Mouse (Mus musculus) thymus, postnatal 0 days (tissue): ENCODE data around the gene Adh6b. TPM values are rescaled to one million over a fixed set of nuclear protein-coding genes. Genes with fewer than 3 reads are reported as not detected.

ENCODE experiments used
- DNase-seq: peaks from one replicate; pipeline ENCODE4 v3.0.0-alpha.2; 2015; ENCODE audit warnings: low spot score
- polyA plus RNA-seq: library from polyadenylated mRNA; unstranded; fragments of >200 nt; fragmentation: Nextera tagmentation; extraction: Ambion mirVana; gene quantifications from 2 replicates; pipeline ENCODE4 v1.2.1, GENCODE M21; 2015

Gene Adh6b
- 0.14 and 0.36 TPM in 2 replicates for polyA plus RNA-seq

DNA sequence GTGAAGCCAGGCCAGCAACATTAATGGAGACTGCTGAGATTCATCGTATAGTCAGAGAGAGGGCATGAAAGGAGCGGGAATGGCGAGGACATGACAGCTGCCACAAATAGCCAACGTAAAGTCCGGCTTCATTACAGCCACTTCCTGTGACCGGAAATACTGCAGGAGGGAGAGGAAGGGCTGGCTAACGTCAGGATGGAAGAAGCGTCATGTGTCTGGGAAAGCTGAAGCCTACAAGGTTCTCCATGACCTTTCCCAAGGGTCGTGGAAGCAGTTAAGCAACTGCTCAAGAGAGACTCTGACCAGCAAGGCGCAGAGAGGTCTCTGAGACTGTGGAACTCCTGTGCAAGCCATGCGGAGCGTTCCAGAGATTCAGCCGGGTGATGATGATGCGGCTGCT, at the start of gene Adh6b:
Adh6b (plus strand) TSS at position 305 of the 400 bp plus-strand sequence.
- DNase-seq: no peak

DNA sequence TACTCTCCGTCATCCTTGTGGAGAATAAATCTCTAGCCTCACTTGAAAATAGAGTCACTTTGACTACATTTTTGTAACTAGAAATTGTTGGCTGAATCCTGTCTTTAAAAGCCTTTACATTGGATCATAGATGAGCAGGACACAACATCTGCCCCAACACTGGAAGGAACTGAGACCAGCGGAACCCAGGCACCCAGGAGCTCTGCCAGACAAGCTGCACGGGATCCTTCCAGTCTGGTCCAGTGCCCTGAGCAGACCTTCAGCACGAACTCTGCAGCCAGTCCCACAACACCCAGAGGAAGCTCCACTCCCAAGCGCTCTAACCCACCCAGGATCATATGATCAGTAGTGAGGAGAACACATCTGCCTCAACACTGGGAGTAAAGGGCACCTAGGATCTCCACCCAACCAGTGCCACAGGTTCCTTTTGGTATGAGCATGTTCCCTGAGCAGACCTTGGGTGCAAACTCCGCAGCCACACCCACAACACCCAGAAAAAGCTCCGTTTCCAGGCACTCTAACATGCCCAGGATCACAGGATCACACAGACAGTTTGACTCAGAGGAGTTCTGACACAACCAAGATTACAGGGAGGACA, 48.2 kb upstream of the Adh6b start:
- DNase-seq: no peak

DNA sequence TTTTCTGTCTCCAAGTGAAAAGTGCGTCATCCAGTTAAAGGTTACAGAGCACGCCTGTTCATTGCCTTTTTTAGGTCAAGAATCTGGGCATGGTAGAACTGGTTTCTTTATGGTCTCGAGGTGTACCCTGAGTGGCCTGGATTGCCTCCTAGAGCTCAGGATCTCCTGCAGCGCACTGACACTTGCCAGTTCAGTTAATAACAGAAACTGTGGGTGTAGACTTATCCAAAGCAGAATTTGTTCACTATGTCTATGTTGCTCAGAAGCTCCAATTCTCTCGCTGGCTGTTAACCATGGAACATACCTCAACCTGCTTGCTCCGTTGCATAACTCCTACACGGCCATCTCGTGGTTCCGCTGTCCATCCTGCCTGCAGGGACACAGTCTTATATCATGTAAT, 41.4 kb upstream of the Adh6b start:
- DNase-seq: no peak

DNA sequence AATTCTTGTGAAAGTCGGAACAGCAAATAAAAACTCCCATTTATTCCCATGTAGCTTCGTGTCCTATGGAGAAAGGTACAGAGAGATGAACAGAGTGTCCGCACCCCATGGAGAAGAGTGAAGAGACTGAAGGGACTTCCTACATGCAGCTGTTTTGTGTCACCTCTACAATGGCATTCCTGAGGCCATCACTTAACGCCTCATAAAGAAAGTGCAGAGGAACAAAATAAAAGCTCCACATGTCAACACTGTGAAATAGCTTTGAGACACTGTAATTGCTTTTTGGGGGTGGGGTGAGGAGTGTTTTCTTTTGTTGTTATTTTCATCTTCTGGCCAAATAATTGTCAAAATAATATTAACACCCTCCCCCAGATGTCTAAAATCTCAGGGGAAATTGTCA, 38.9 kb upstream of the Adh6b start:
- DNase-seq: no peak

DNA sequence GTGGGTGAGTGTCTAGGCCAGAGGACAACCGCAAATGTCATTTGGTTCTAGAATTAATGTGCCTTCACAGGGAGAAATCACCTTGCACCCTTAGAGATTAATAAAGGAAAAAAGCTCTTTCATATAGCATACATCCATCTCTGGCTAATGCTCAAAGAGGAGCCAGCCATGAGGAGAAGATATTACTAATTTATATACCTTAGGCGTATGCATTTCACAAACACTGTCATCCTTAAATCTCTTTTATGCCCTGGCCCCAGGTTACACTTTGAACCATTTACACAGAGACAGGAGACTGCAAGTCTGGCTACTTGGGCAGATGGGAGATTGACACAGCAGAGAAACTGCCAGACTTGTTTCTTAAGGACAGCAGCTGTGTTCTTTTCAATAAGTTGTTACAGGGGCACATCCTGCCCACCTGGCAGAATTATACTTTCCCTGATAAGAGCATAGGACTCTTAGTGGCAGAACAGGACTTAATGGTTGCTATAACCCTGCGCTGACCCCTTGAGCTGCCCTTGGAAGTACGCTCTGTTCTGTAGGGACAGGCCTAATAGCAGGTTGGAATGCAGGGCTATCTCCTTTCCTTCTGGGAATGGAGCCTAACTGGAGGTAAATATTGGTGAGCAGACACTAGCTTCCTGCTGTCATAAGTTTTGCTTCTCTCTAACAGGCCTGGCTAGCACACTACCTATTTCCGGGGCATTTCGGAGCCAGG, 37.6 kb upstream of the Adh6b start:
- no peak for DNase-seq

DNA sequence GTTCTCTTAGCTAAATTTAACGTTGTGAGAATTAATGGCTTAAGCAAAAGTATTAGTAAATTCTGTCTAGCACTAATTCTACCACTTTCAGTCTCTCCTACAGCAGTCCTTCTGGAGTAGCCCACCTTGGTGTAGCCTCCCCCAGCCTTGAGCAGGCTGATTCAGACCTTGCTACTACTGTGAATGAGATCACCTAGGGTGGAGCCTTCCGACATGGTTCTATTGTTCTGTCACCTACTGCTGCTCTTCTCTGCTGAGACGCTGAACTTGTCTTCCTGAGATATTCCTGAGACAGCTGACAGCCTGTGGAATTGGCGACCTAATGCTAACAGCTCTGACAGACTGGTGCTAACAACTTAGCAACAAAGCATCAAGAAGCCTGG, 37.1 kb upstream of the Adh6b start:
- no peak for DNase-seq

DNA sequence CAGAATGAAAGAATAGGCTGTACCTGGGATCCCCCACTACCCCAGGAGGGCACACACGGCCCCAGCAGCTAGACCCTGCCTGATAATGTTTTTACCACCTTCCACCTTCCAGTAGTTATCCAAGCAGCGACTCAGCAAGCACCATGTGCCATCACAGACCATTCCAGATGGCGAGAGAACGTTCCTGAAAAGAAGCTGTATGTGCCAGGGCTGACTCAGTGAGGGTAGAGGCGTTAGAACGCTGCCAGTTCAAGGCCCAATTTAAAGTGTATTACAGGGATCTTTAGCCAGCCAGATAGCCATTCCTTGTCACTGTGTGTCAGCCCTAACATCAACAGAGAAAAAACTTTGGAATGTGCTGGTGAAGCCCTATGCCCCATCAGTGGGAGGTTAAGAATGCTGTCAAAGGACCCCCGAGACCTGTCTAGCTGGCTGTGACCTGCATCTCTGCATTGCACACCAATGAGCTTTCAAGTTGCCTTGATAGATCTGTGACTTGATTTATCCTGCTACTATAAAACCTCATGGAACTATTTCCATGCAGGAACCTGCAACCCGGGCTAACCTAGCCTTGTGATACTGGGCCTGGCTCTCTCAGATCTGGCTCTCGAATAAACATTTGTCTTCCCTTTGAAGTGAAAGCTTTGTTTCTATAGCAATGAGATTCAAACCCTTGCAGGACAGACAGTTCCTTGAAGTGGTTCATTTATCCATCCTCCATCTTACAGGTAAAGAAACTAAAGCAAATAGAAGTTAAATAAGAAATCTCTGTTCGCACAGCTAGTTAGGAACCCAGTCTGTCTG, 35.9 kb upstream of the Adh6b start:
- DNase-seq: no peak

DNA sequence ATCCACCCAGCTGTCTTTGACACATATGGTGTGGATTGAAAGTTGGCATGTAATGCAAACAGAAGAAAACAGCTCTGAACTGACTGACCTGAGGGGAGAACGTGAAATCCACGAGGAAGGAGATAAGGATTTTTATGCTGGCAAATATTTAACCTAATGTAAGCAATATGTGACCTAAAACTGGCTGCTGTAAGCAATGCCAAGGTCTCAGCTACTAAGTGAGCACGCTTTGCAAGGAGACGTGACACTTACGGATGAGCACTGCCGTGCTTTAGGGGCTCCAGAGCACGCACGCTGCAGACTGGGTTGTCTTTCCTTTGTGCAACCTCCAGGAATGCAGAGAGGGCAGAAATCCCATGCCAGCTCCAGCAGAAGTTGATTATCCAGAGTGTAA, 35.3 kb upstream of the Adh6b start:
- DNase-seq: no peak

DNA sequence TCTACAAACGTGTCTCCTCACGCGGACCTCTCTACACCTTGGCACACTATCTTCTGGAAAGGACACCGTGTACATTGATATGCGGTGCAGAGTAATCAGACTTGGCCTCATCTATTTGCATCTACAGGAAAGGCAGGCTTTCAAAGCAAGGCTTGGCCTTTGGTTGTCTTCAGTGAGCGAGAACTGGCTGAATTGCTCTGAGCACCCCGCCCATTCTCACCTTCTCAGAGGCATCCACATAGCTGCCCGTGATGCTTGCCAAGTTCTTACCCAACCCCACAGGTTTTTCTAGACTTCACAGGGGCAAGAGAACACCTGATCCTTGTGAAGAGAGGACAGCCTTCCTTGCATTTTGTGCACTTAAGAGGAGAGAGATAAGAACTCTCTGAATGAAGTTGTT, 31.7 kb upstream of the Adh6b start:
- DNase-seq: no peak

DNA sequence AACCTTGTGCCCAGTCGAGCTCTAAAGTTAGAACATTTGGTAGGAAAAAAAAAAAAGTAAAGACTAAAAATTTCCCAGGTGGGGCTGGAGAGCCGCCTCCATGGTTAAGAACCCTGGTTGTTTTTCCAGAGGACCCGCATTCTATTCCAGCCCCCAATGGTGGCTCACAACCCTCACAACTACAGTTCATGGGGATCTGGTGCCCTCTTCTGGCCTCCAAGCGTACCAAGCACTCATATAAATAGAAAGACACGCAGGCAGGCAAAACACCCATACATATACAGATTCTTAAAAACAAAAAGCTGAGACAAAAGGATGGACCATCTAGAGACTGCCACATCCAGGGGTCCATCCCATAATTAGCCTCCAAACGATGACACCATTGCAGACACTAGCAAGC, 30.6 kb upstream of the Adh6b start:
- DNase-seq: no peak

DNA sequence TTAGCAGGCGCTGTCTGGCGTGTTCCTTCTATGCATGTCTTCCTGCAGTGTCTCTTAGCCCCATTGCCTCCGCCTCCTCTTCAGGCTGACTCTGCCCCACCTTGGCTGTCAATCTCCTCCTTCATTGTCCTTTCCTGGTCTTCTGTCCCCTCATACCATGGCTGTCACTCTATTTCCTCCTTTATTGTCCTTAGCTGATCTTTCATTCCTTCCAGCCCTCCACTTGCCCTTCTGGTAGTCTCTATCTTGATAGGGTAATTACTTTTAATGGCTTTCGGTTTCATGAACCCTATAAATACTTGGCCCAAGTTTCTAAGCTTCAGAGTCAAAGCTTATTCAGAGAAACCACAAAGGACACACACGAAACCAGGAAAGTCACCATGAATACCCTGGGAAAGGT, 28.6 kb upstream of the Adh6b start, which contains the start of gene Adh6a:
Adh6a (plus strand) TSS at position 322 of the 400 bp plus-strand sequence.
- DNase-seq: no peak

DNA sequence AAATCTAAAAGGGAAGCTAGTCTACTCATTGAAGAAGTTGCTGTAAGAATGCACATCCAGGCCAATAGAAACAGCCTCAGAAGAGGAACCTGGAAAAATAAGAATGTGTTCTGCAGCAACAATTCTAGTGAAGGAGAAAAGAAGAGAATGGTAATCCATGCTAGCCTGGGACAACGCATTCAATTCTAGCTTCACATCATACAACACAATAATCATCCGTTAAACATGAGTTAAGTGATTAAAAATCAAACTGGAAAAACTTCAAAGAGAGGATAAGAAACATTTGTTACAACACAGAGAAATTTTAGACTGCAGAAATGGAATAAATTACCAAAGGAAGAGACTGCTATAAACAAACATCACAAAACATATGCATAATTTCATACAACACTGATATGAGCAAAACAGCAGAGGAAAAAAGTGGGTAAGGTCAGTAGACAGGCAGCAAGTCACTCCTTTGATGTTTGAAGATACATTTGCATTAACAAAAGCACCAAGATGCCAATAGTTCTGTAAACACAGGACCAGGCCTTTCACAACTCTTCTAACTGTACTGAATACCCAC, 24.6 kb upstream of the Adh6b start:
- no peak for DNase-seq

DNA sequence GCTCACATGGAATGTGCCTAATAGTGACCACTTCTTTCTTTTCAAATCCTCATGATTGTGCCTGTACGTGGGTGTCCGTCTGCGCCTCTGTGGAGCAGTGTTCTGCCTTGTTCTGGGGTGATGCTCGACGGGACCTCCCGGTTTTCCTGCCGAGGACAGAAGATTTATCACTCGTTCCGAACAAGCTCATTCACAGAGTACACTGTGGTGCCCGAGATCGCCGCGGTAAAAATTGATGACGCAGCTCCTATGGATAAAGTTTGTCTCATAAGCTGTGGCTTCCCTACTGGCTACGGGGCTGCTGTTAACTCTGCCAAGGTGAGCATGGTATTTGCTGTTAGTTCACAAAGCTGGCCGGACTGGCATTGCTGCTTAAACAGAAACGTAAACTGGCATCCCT, 16.6 kb upstream of the Adh6b start:
- DNase-seq: no peak

DNA sequence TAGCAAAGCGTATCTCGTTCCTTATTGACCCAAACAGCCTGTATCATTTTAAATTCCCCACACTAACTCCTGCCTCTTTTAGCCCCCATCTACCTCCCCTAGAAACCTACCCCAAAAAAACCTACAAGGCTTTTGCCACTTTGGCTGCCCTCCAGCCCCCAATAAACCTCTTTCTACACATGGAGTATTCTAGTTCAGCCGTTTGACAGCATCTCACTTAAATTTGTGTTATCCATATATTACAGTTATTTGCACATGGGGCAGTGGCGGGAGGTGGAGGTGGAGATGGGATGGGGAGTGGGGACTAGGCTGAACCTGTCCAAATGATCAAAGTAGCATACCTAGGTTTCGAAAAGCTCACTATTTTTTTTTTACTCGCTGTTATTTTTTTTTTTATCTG, 16.1 kb upstream of the Adh6b start:
- DNase-seq: no peak

DNA sequence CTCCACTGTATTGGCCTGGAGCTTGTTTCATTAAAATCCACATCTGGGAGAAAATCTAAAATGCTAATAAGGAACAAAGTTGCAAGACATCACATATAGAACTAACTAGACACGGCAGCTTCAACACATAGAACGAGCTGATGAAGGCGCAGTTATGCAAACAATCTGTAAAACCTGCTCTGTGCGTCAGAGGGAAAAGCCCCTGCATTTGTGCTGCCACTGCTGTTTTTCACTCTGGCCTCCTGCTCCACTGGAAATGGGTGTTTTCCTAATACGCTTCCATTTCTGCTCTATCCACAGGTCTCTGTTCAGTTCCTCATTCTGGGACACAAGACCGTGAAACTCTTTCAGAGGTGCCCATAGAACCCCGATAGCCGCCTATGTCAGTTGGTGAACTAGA, 7.7 kb upstream of the Adh6b start:
- DNase-seq: no peak

DNA sequence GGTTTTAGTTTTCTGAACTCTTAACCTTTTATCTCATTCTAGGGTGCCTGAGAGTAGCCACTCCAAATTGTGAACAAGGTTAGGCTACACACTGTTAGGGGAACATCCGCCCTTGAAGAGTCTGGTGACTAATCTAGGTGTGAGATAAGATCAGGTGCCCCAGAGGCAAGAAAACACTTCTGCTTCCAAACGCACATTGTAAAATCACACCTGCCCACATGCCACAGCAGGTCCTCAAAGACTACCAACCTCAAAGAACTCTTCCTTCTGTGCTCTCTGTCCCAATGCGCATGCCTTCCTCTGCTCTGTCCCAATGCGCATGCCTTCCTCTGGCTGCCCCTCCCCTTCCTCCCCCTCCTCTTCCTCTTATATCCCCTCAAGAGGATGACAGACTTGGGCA, 7.3 kb upstream of the Adh6b start:
- DNase-seq: peak; percentile 14

DNA sequence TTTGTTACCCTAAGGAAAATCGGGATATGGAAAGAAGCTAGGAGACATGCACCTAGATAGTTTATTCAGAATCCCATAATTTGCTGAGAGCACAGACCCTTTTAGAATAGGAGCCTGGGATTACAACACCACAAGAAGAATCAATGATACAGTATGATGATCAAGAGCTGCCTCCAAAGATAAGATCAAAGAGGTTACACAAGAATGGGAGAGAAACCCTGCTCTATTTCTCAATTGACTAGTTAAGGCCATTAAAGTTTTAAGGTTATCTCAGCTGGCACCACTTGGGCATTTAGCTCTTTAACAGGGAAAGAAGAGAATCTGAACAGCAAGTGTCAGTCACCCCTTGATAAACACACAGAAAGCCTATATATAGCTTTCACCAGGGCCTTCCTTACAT, 6.0 kb upstream of the Adh6b start:
- DNase-seq: no peak

DNA sequence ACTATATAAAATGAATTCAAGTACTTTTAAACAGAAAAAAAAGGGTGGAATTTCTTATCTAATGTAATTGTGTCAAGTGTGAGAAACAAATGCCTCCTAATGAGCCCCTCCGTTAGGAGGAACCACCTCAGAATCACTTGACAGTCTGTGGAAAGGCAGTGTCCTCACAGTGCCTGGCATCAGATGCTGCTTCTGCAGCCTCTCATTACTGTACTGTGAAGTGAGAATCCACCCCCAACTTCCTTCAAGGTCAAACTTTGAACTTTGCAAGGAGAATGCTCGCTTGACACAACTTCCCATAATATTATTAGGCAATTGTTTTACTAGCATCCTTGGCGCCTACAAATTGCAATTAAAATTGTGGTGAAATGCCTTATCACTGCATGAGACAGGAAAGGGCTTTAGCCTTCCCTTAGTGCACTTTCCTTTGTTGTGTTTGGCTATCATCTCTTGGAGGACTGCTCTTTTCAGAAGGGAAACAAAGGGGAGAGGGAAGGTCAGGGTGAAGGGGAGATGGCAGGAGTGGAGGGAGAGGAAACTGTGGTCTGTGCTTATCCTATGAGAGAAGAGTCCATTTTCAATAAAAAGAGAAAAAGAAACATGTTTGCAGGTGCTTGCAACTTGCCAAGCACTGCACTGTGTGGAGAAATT, 5.3 kb upstream of the Adh6b start:
- DNase-seq: no peak

DNA sequence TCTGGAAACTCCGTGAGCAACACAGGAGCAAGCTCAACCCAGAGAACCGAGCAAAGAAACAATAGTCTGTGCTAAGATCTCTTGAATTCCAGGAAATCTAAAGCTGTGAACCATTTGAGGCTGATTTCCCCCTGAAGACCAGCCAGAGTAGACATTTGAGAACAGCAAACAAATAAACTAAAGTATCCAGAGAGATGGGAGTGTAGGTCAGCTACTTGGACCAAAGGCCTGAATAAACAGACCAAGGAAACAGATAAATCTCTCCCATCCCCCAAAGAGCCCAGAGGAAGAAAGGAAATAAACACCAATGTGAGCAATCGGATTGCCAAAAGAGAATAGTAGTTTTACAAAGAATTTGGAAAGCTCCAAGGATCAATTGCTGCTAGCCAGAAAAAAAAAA, 5.5 kb downstream of the Adh6b start:
- no peak for DNase-seq

DNA sequence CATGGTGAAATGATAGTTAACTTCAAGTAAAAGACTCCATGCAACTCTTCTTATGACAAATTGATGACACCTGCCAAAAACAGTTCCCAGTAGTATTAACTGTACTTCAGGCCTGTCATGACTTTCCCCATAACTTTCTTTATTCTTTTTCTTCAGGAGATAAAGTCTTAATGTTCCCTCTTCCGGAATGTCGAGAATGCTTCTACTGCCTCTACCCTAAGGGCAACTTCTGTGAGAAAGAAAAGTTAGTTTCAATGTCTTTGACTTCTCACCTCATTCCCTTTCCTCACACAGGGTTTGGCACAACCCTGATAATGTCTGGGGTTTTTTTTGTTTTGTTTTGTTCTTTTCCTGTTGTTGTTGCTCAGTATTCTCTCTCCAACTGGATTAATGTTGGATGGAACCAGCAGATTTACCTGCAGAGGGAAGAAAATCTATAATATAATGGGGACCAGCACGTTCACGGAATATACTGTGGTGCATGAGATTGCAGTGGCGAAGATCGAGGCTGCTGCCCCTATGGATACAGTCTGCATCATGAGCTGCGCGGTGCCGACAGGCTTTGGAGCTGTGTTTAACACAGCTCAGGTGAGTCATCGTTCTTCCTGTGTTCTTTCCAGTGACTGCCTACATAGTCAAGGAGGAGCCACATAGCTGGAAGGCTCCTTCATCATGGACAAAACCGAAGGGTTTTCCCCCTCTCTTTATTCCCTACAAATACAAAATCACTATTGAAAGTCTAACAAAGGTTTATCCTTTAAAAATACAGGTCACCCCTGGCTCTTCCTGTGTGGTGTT, 10.6 kb downstream of the Adh6b start:
- DNase-seq: no peak

DNA sequence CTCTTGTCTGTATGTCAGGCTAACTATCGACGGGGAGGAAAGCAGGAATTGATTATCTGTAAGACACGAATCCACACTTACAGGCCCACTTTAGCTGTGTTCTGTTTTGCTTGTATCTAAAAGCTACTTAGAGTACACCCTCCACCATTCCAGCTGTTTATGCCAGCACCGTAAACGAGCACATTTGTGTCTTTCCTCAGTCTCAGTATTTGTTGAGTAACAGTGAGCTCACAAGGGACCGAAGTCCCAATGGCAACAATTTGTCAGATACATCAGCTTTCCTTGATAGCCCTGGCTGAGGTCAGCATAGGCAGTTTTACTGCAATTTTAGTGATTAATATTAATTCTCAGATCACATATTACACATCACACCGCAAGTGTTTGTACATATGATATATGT, 17.3 kb downstream of the Adh6b start:
- no peak for DNase-seq
